Mouse (Mus musculus) cerebellum, adult 18-20 months (tissue): ENCODE results near the gene Hnrnpul1.
"Not testable (repeated sequence)": the region's sequence is repeated elsewhere in the genome, so short reads cannot be mapped to it uniquely, and the experiment has no call there.

Source experiments
- DNase-seq, 2 experiments: peaks; one replicate each; pipeline ENCODE4 v3.0.0; 2021

The Hnrnpul1 gene

GRCm38 (mm10) chr7:25754738-25755467, at the start of gene Hnrnpul1:
Gene Hnrnpul1, minus strand, starts transcription at chr7:25754757.
- peak; percentile 99 to 100 for DNase-seq

DNA sequence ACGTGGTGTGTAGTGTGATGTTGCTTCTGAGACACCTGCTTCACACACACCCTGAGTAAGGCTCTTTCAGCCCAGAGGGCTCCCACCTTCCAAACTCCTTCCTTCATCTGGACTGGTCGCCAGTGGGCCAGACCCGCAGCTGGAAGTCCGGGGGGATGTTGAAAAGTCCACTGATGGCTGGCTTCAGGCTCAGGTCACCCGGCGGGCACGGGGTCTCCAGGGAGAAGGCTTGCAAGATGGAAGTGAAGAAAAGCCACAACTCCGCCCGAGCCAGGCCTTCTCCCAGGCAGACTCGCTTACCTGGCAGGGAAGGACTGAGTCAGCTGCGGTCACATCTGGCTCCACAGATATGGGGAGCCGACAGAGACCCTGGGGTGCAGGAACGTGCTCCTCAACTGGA, 48.9 kb upstream of the Hnrnpul1 start:
- no peak for DNase-seq

DNA sequence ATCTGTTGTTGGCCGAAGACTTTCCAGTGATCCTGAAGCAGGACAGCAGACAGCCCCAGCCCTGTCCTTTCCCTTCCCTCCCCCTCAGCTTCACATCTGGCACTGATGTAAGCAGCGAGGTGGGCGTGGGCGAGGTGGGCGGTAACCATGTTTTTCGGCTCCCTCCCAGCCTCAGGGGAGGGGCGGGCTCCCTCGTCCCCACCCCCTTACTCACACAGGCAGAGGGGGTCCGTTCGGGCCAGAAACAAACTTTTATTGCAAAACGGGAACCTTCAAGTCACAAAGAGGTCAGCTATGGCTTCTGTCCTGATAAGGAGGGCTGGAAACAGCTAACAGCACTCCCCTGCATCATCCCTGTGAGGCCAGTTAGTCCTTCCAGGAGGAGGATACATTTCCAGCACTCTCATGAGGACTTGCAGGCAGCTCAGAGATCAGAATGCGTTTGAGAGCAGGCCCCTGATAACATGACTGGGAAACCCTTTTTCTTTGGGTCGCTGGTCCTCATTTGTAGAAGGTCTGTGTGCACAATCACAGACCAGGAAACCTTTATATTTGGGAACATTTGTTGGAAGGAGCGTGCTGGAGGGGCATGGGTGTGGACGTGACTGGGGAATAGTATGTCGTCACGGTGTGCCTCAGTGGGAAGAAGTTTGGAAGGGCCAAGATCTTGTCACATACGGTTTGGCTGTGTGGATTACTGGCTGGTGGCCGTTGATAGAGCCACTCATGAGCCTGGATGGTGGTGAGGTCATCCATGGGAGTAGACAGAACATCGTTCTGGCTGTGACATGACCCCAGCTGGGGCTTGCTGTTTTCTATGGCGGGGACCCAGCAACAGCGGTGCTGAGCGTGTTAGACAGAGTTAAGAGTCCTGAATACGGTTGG, 47.9 kb upstream of the Hnrnpul1 start:
- DNase-seq = no peak

DNA sequence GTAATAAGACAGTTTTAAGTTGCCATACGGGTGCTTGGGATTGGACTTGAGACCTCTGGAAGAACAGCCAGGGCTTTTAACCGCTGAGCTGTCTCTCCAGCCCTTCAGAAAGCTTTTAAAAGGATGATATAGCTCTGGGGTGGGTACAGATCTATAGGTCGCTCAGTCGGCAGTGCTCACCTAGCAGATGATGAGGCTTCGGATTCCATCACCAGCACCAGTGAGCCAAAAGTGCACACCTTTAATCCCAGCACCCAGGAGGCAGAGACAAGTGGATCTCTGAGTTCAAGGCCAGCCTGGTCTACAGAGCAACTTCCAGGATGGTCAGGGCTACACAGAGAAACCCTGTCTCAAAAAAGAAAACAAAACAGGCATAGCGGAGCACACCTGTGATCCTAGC, 46.5 kb upstream of the Hnrnpul1 start:
- DNase-seq = no peak

- DNase-seq = no peak
Measured at GRCm38 (mm10) chr7:25799369-25799768, 44.8 kb upstream of the Hnrnpul1 start.

- no peak for DNase-seq
Measured at GRCm38 (mm10) chr7:25798540-25798939, 44.0 kb upstream of the Hnrnpul1 start.

- no peak for DNase-seq
Measured at GRCm38 (mm10) chr7:25794775-25795174, 40.2 kb upstream of the Hnrnpul1 start.

DNA sequence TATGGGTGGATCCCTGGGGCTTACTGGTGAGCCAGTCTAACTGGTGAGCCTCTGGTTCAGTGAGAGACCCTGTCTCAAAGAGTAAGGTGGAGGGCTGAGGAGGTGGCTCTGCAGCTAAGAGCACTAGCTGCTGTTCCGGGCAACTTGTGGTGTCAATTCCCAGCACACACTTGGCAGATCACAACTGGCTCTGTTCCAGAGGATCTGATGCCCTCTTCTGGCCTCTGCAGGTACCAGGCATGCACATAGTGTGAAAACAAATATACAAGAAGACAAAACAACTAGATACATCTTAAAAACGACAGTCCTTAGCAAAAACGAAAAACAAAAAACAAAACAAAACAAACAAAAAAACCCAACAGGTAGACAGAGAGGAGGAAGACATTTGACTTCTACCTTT, 39.1 kb upstream of the Hnrnpul1 start:
- DNase-seq = no peak

DNA sequence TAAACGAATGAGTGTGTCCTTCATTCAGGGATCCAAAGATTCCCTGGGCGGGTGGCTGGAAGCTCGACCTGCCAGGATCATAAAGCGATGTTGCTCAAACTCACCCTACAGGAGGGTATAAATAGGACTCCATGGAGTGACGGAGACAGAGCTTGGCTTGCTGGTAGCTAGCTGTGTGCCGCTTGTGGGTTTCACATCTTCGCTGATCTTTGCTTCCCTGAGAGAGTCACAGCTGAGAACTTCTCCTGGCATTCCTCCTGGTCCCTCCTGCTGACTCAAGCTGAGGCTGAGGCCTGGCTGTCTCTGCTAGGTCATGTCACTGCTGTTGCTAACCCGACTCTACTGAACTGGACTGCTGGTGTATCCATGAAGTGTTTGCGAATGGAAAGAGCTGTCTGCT, 38.4 kb upstream of the Hnrnpul1 start:
- not testable (repeated sequence) for DNase-seq

- DNase-seq = no peak
Measured at GRCm38 (mm10) chr7:25790615-25791014, 36.1 kb upstream of the Hnrnpul1 start.

- DNase-seq = no peak
Measured at GRCm38 (mm10) chr7:25789129-25789440, 34.5 kb upstream of the Hnrnpul1 start.

- DNase-seq = peak; percentile 16 to 26
Measured at GRCm38 (mm10) chr7:25788220-25789128, 33.9 kb upstream of the Hnrnpul1 start, which contains the start of gene Axl. Gene Axl, minus strand, starts transcription at chr7:25788705.

DNA sequence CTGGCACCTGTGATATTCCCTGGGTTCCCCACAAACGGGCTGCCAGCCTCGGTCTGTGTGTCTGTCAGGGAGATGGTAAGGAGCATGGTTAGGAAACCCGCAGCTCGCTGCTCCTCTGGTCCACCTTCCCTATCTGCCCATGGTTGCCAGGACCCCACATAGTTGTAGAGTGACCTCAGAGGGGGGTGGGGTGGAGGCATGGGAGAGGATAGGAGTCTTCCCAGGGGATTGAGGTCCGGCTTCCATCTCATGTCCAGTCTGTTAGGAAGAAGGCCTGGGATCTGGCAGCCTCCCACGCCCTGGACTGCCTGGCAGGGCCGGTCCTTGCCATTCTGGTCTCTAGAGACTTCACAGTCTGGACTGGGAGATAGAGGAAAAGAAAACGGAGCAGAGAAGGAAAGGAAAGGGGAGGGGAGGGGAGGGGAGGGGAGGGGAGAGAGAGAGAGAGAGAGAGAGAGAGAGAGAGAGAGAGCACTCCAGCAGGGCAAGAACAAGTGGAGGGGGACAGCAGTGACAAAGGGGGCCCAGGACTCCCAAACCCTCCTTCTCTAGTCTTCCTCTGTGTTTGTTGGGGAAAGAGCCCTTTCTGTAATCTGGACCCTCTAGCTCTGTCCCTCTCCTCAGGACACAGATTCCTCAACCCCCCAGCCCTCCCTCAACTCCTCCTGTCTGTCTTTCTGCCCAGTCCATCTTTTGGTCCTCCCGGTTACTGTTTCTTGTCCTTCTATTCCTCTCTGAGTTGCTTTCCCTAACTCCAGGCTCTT, 33.1 kb upstream of the Hnrnpul1 start:
- no peak for DNase-seq

GRCm38 (mm10) chr7:25786974-25787373, 32.4 kb upstream of the Hnrnpul1 start:
- DNase-seq = no peak

DNA sequence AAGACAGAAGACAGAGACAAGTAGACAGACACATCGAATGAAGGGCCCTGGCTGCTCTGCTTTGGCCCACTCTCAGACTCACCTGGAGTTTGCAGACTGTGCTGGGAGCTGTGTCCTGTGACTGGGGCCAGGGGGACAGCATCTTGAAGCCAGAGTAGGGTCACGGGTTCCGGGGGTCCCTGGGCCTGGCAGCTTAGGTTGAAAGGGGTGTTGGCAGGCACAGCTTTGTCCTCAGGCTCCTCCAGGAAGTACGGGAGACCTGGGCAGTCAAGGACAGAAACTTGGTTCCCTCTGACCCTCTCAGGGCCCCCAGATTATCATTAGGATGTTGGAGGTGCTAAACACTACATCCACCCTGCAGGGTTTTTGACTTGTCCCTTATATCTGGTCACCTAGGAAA, 31.2 kb upstream of the Hnrnpul1 start:
- no peak for DNase-seq

DNA sequence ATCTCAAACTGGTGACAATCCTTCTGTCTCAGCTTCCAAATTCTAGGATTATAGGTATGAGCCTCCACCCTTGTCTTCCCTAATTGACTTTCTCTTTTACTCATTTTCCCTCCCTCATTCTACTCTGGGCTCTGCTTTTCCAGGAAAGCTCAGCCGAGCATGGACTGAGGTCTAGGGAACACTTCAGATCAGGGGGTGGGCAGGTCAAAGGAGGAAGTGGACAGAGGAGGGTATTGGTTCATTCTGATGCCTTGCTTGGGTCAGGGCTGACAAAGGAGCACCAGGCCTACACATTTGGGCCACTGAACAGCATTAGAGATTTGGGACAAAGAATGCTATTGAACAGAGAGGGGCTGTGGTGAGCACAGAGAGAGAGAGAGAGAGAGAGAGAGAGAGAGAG, 30.3 kb upstream of the Hnrnpul1 start:
- DNase-seq = no peak

DNA sequence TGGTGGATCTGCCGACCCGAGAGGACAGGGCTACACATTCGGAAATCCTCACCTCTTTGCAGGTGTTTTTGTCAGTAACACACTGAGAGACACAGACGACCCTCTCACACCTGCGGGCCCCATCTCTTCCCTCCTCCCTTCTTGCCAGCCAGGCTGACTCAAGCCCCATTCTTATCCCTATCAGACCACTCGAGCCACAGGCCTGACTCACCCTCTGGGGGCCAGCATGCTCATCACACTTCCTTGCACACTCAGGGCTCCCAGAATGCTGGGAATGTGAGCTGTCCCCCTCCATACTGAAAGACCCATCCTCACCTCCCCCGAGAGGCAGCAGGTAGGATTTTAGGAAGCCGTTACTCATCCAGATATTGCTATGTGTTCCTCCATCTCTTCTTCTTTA, 29.2 kb upstream of the Hnrnpul1 start:
- no peak for DNase-seq

DNA sequence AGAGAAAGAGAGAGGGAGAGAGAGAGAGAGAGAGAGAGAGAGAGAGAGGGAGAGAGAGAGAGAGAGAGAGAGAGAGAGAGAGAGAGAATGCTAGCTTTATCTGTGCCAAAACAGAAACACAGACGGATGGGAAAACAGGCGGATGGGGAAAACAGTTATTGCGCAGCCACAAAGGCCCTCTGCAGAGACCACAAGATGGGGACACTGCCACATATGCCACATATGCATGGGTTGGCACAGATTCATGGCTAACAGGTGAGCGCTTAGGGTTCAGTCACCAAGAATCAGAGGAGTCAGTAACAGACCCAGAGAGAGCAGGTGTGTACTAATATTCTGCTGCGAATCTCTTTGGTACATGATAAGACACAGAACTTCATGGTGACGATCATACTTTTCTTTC, 28.2 kb upstream of the Hnrnpul1 start:
- DNase-seq = no peak

GRCm38 (mm10) chr7:25781937-25782610, 27.5 kb upstream of the Hnrnpul1 start:
- no peak for DNase-seq

- DNase-seq = no peak
Measured at GRCm38 (mm10) chr7:25781321-25781936, 26.9 kb upstream of the Hnrnpul1 start.

GRCm38 (mm10) chr7:25780753-25781152, 26.2 kb upstream of the Hnrnpul1 start:
- DNase-seq = no peak
